Mouse (Mus musculus): Measurements from ENCODE around the gene Pgap2. TPM values are rescaled to one million over a fixed set of nuclear protein-coding genes. Genes with fewer than 3 reads are reported as not detected.
"Not testable (repeated sequence)": the region's sequence is repeated elsewhere in the genome, so short reads cannot be mapped to it uniquely, and the experiment has no call there.

Gene Pgap2
- total and polyA plus RNA-seq, 2 experiments from 2014 or later, result 51.7 to 56.6 TPM

DNA sequence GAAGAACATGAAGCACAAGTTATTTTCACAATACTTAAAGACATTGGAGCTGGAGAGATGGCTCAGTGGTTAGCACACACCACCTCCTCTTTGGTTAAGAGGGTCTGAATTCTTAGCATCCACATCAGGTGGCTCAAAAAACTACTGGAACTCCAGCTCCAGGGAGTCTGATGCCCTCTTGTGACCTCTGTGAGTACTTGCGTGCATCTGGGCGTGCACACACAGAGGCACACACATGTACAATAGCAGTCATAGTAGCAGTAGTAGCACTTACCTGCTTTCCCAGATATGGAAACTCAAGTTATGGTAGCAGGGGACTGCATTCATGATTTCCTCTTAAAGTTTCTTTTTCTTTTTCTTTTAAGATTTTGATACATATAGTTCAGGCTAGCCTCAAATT, 53.0 kb downstream of the Pgap2 start:
- Histone ChIP-seq H3K9ac (replicated peaks; ENCODE audit: low read length, poor library complexity, severe bottlenecking) (no peak overlapping the region), H3K9me3 (ENCODE audit: low read length) (no peaks in the 10 kb centered on the region), H3K36me3 (ENCODE audit: insufficient read depth, low read length) (no peaks in the 10 kb centered on the region), H3K4me1 (ENCODE audit: insufficient read depth, low read length) (no peaks in the 10 kb centered on the region), H3K4me3 (ENCODE audit: low read depth, low read length) (no peak overlapping the region), H3K4me2 (ENCODE audit: low read depth, low read length, poor library complexity, severe bottlenecking) (no peak overlapping the region), H3K27ac (ENCODE audit: low read depth, low read length) (no peak overlapping the region), H3K27me3 (ENCODE audit: insufficient read depth, low read length) (no peaks in the 10 kb centered on the region)
- ATAC-seq (ENCODE audit: low FRiP score) (no peak), DNase-seq (ENCODE audit: low spot score) (no peak)
- no peak for TF ChIP-seq CTCF (IDR thresholded peaks at IDR 0.05)
- 90% methylated on average over 2 of the region's 2 CpGs for WGBS

DNA sequence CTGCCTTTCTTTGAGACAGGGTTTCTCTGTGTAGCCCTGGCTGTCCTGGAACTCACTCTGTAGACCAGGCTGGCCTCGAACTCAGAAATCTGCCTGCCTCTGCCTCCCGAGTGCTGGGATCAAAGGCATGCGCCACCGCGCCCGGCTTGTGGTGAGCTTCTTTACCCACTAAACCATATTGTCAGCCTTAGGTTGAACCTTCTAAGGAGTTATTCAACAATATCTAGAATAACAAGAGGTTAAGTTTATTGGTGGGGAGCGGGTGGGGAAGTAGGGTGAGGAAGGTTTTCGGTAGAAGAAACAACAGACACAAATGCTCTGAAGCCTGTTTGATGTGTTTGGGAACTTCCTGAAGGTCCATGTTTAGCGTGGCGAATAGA, 56.0 kb downstream of the Pgap2 start:
- WGBS, result 90% methylated on average over 10 of the region's 10 CpGs
- H3K9me3 ChIP-seq (ENCODE audit: low read length), result not testable (repeated sequence)

DNA sequence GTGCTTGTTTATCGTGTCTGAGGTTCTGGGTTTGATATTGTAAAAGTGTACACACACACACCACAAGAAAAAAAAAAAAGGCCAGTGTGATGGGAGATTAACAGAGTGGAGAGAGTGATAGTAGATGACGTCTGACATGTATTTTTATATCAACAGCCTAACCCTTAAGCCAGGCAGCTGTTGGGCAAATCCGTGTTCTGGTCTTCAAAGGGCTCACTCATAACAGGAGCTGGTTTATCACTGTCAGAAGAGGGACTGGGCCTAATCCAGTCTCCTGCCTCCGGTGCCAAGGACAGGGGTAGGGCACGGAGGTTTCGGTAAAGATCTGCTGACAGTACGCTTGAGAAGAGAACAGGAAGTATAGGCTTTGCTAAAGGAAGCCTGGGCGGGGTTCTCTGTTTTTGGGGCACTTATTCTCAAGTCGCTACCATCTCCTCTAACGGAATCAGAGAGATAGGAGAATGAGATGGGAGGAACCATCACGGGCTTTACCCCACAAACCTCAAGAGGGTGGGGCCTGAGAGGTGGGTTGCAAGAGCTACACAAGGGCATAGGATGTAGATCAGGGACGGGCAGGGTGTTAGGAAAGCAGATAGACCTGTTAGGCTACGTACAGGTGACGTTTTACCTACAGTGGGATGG, 56.5 kb downstream of the Pgap2 start:
- no peaks in the 10 kb centered on the region for H3K9me3 ChIP-seq (ENCODE audit: low read length)
- no peaks in the 10 kb centered on the region for H3K27me3 ChIP-seq (ENCODE audit: insufficient read depth, low read length)
- peak; percentile 25; the same call in 1 of the 2 replicates for ATAC-seq (ENCODE audit: low FRiP score)
- DNase-seq (ENCODE audit: low spot score), result no peak
- TF ChIP-seq CTCF (IDR thresholded peaks at IDR 0.05), result no peak
- no peak overlapping the region for H3K9ac ChIP-seq (replicated peaks; ENCODE audit: low read length, poor library complexity, severe bottlenecking)
- H3K4me3 ChIP-seq (ENCODE audit: low read depth, low read length), result peak overlapping the region; percentile 87; the same call in 1 of the 2 replicates
- no peak overlapping the region for H3K27ac ChIP-seq (ENCODE audit: low read depth, low read length)
- H3K4me2 ChIP-seq (ENCODE audit: low read depth, low read length, poor library complexity, severe bottlenecking), result peak overlapping the region; percentile 94; the same call in 1 of the 2 replicates
- 52% methylated on average over 14 of the region's 14 CpGs for WGBS
- no peaks in the 10 kb centered on the region for H3K36me3 ChIP-seq (ENCODE audit: insufficient read depth, low read length)
- H3K4me1 ChIP-seq (ENCODE audit: insufficient read depth, low read length), result peaks cover 12% of the 10 kb centered on the region

More for the DNA sequence above, 56.0 kb downstream of the Pgap2 start:
- H3K4me3 ChIP-seq (ENCODE audit: low read depth, low read length); H3K36me3 ChIP-seq (ENCODE audit: insufficient read depth, low read length); ATAC-seq (ENCODE audit: low FRiP score); H3K4me2 ChIP-seq (ENCODE audit: low read depth, low read length, poor library complexity, severe bottlenecking); H3K9ac ChIP-seq (replicated peaks; ENCODE audit: low read length, poor library complexity, severe bottlenecking); H3K27me3 ChIP-seq (ENCODE audit: insufficient read depth, low read length); H3K27ac ChIP-seq (ENCODE audit: low read depth, low read length); DNase-seq (ENCODE audit: low spot score): not testable (repeated sequence)
- H3K4me1 ChIP-seq (ENCODE audit: insufficient read depth, low read length), result peaks cover 12% of the 10 kb centered on the region

DNA sequence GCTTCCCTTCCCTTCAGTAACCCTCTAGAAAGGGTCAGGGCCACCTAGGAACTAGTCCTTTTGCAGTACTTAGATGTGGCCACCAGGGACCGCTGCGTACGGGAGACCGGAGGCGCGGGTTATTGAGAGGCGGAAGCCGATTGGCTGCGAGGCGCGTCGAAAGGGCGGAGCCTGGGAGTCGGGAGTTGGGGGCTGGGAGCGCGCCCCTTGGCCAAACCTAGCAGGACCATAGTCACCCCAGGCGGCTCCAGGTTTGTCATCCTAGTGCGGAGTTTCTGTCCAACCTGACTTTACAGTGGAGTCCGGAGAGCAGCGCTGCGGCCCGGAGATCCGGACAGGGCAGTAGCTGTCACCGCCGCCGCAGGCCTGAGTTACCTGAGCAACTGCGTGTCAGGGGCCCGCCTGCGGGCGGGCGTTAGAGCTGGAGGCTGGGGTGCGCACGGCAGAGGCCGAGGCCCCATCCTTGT, 57.1 kb downstream of the Pgap2 start:
- peak; percentile 96 for DNase-seq (ENCODE audit: low spot score)
- Histone ChIP-seq H3K9me3 (ENCODE audit: low read length) (no peaks in the 10 kb centered on the region), H3K27ac (ENCODE audit: low read depth, low read length) (peak overlapping the region; percentile 63; the same call in 1 of the 2 replicates), H3K36me3 (ENCODE audit: insufficient read depth, low read length) (no peaks in the 10 kb centered on the region), H3K27me3 (ENCODE audit: insufficient read depth, low read length) (no peaks in the 10 kb centered on the region), H3K4me1 (ENCODE audit: insufficient read depth, low read length) (peaks cover 12% of the 10 kb centered on the region), H3K4me3 (ENCODE audit: low read depth, low read length) (peak overlapping the region; percentile 87), H3K4me2 (ENCODE audit: low read depth, low read length, poor library complexity, severe bottlenecking) (peak overlapping the region; percentile 94), H3K9ac (replicated peaks; ENCODE audit: low read length, poor library complexity, severe bottlenecking) (peak overlapping the region; percentile 77)
- peak; percentile 92 for ATAC-seq (ENCODE audit: low FRiP score)
- peak; percentile 95 for TF ChIP-seq CTCF (IDR thresholded peaks at IDR 0.05)
- whole genome bisulfite sequencing, result 0% methylated on average over 31 of the region's 34 CpGs

DNA sequence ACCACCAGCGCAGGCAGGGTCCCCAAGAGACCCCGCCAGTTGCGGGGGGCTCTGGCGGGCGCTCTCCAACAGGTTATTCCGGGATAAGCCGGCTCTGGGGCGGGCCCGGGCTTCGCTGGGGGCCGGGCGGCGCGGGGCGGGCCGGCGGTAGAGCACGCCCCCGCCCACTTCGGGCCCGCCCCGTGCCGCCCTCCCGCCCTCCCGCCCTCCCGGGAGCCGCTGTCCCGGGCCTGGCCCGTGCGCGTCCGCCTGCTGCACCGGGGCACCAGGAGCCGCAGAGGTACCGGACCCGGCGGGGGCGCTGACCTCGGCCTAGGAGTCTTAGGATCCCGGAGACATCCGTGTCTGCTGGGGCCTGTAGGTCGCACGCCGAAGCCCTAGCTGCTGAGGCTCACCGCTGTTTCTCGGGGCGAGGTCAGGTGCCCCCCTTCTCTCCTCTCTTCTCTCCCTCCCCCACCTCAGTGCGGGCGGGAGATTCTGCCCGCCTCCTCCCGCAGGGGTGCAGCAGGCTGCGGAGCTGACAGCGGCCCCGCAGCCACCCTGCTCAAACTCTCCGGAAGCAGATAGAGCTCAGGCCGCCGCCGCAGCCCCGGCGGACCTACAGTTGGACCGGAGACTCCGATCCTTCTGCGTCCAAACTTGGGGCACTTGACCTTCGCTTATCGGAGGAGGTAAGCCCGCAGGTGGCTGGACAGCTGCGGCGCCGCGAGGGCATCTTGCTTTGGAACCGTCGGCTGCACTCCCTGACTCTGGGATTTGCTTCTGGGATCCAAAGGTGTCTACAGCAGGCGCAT, 57.8 kb downstream of the Pgap2 start, which contains the start of gene Stim1:
Gene Stim1 (plus strand): TSS at position 206 of the 794 bp plus-strand sequence.
- H3K4me1 ChIP-seq (ENCODE audit: insufficient read depth, low read length), result peaks cover 12% of the 10 kb centered on the region
- peak within 1 kb of the TSS; percentile 63; the same call in 1 of the 2 replicates for H3K27ac ChIP-seq (ENCODE audit: low read depth, low read length)
- H3K9ac ChIP-seq (replicated peaks; ENCODE audit: low read length, poor library complexity, severe bottlenecking), result peak within 1 kb of the TSS; percentile 77
- no peaks in the 10 kb centered on the region for H3K27me3 ChIP-seq (ENCODE audit: insufficient read depth, low read length)
- WGBS, result under 1% methylated on average over 62 of the region's 73 CpGs
- peak; percentile 30 for DNase-seq (ENCODE audit: low spot score)
- peak within 1 kb of the TSS; percentile 94 for H3K4me2 ChIP-seq (ENCODE audit: low read depth, low read length, poor library complexity, severe bottlenecking)
- H3K36me3 ChIP-seq (ENCODE audit: insufficient read depth, low read length), result no peaks in the 10 kb centered on the region
- TF ChIP-seq CTCF (IDR thresholded peaks at IDR 0.05), result no peak
- ATAC-seq (ENCODE audit: low FRiP score), result peak; percentile 84
- H3K9me3 ChIP-seq (ENCODE audit: low read length), result no peaks in the 10 kb centered on the region
- H3K4me3 ChIP-seq (ENCODE audit: low read depth, low read length), result peak within 1 kb of the TSS; percentile 87

DNA sequence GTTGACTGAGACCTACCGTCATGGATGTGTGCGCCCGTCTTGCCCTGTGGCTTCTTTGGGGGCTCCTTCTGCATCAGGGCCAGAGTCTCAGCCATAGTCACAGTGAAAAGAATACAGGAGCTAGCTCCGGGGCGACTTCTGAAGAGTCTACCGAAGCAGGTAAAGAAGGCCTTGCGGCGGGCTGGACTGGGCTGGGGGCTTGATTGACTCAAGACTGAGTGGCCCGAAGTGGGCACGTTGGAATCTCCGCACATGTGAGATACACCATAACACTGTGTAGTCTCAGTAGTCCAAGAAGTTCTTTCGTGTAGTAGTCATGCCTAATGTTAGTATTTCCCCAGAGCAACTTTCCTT, 58.4 kb downstream of the Pgap2 start:
- peaks cover 12% of the 10 kb centered on the region for H3K4me1 ChIP-seq (ENCODE audit: insufficient read depth, low read length)
- no peaks in the 10 kb centered on the region for H3K36me3 ChIP-seq (ENCODE audit: insufficient read depth, low read length)
- peak overlapping the region; percentile 77; the same call in 1 of the 2 replicates for H3K9ac ChIP-seq (replicated peaks; ENCODE audit: low read length, poor library complexity, severe bottlenecking)
- no peak for DNase-seq (ENCODE audit: low spot score)
- H3K4me3 ChIP-seq (ENCODE audit: low read depth, low read length), result peak overlapping the region; percentile 87
- H3K27ac ChIP-seq (ENCODE audit: low read depth, low read length), result no peak overlapping the region
- 4% methylated on average over 12 of the region's 12 CpGs for WGBS
- H3K4me2 ChIP-seq (ENCODE audit: low read depth, low read length, poor library complexity, severe bottlenecking), result peak overlapping the region; percentile 94
- H3K27me3 ChIP-seq (ENCODE audit: insufficient read depth, low read length), result no peaks in the 10 kb centered on the region
- no peaks in the 10 kb centered on the region for H3K9me3 ChIP-seq (ENCODE audit: low read length)
- ATAC-seq (ENCODE audit: low FRiP score), result no peak
- TF ChIP-seq CTCF (IDR thresholded peaks at IDR 0.05), result no peak
